In genomic region chr4:141900421-141900820, GRCm38 (mm10) we compare ENCODE assay signal across 11 mouse cellular contexts. TPM values are rescaled to one million over a fixed set of nuclear protein-coding genes. Genes with fewer than 3 reads are reported as not detected.
DNase-seq lines count a peak whose midpoint lies in the region; ATAC-seq lines count a peak whose summit lies in the region.
"Had no signal": no experiment of that assay in that cellular context is flagged by ENCODE, and none has a peak within 500 bp of the region (broad histone marks: within the 10 kb centered on the region; RNA-seq: fewer than 3 reads in every experiment).

No protein-coding gene starts in this region.

- peak overlapping the region; percentile 31; the same call in 1 of the 2 replicates for H3K27ac ChIP-seq in kidney, embryonic 16.5 days (ENCODE audit: low read length)
- H3K27ac ChIP-seq in forebrain, embryonic 15.5 days (replicated peaks) = peak overlapping the region; percentile 88
- peak overlapping the region; percentile 23; the same call in 1 of the 2 replicates for H3K27ac ChIP-seq in limb, embryonic 12.5 days
- peak overlapping the region; percentile 67 for H3K27ac ChIP-seq in neural tube, embryonic 14.5 days (ENCODE audit: low read depth, low read length)
- H3K27ac ChIP-seq: liver, embryonic 13.5 days had no signal

- H3K4me1 ChIP-seq in kidney, embryonic 16.5 days (ENCODE audit: insufficient read depth, low read length) = peaks cover 12% of the 10 kb centered on the region; the same call in 1 of the 2 replicates
- H3K4me1 ChIP-seq in forebrain, embryonic 15.5 days = peaks cover 61% of the 10 kb centered on the region
- peaks cover 17% of the 10 kb centered on the region for H3K4me1 ChIP-seq in limb, embryonic 12.5 days (replicated peaks)
- H3K4me1 ChIP-seq in neural tube, embryonic 14.5 days (ENCODE audit: control insufficient read depth, insufficient read depth, low read length) = peaks cover 10% of the 10 kb centered on the region

- ATAC-seq in kidney, embryonic 16.5 days (ENCODE audit: low FRiP score, low TSS enrichment) = no peak
- no peak; the same call in 1 of the 2 replicates for ATAC-seq in forebrain, embryonic 15.5 days (replicated peaks)
- no peak for ATAC-seq in limb, embryonic 12.5 days (ENCODE audit: insufficient number of reproducible peaks, insufficient read depth, low FRiP score, low TSS enrichment, low read depth)
- no peak for ATAC-seq in neural tube, embryonic 14.5 days (ENCODE audit: low read depth)
- ATAC-seq in frontal cortex, adult (ENCODE audit: low TSS enrichment) = no peak

- 70% methylated on average over 11 of the region's 11 CpGs for WGBS in kidney, embryonic 16.5 days
- WGBS in forebrain, embryonic 15.5 days = 36% methylated on average over 11 of the region's 11 CpGs
- 71% methylated on average over 11 of the region's 11 CpGs for WGBS in limb, embryonic 12.5 days
- WGBS in neural tube, embryonic 14.5 days = 56% methylated on average over 11 of the region's 11 CpGs

- no peak for DNase-seq in kidney, adult 8-10 months
- no peak for DNase-seq in ovary, adult 18-20 months (ENCODE audit: low spot score)
- DNase-seq in frontal cortex, postnatal 10 days (ENCODE audit: low spot score in 2 of 2) = no peak
- DNase-seq: cerebellum, adult 9-10 months; liver, embryonic 13.5 days had no signal

- H3K27me3 ChIP-seq in kidney, embryonic 16.5 days (ENCODE audit: insufficient read depth, low read length) = no peaks in the 10 kb centered on the region
- no peaks in the 10 kb centered on the region for H3K27me3 ChIP-seq in forebrain, embryonic 15.5 days
- no peaks in the 10 kb centered on the region; the same call in 1 of the 2 replicates for H3K27me3 ChIP-seq in limb, embryonic 12.5 days
- no peaks in the 10 kb centered on the region for H3K27me3 ChIP-seq in neural tube, embryonic 14.5 days (ENCODE audit: control insufficient read depth, insufficient read depth, low read length)
- H3K27me3 ChIP-seq: embryonic facial prominence, embryonic 13.5 days had no signal

- no peak overlapping the region for H3K4me2 ChIP-seq in kidney, embryonic 16.5 days (replicated peaks; ENCODE audit: low read depth, low read length)
- no peak overlapping the region for H3K4me2 ChIP-seq in forebrain, embryonic 15.5 days (replicated peaks)
- H3K4me2 ChIP-seq in limb, embryonic 12.5 days = no peak overlapping the region
- H3K4me2 ChIP-seq in neural tube, embryonic 14.5 days (ENCODE audit: low read depth, low read length) = no peak overlapping the region
- H3K4me2 ChIP-seq: embryonic facial prominence, embryonic 13.5 days; liver, embryonic 13.5 days had no signal

- H3K9me3 ChIP-seq in kidney, embryonic 16.5 days (ENCODE audit: low read length) = no peaks in the 10 kb centered on the region
- no peaks in the 10 kb centered on the region for H3K9me3 ChIP-seq in forebrain, embryonic 15.5 days
- H3K9me3 ChIP-seq in limb, embryonic 12.5 days = no peaks in the 10 kb centered on the region
- H3K9me3 ChIP-seq in neural tube, embryonic 14.5 days (ENCODE audit: control insufficient read depth, low read length) = no peaks in the 10 kb centered on the region
- H3K9me3 ChIP-seq: embryonic facial prominence, embryonic 13.5 days; liver, embryonic 13.5 days had no signal

- H3K4me3 ChIP-seq in kidney, embryonic 16.5 days (ENCODE audit: low read length) = no peak overlapping the region
- no peak overlapping the region for H3K4me3 ChIP-seq in forebrain, embryonic 15.5 days
- H3K4me3 ChIP-seq in limb, embryonic 12.5 days (replicated peaks) = no peak overlapping the region
- no peak overlapping the region for H3K4me3 ChIP-seq in neural tube, embryonic 14.5 days (ENCODE audit: low read depth, low read length)
- H3K4me3 ChIP-seq: embryonic facial prominence, embryonic 13.5 days; liver, embryonic 13.5 days had no signal

- H3K36me3 ChIP-seq in kidney, embryonic 16.5 days (ENCODE audit: insufficient read depth, low read length) = no peaks in the 10 kb centered on the region
- no peaks in the 10 kb centered on the region for H3K36me3 ChIP-seq in forebrain, embryonic 15.5 days
- H3K36me3 ChIP-seq in limb, embryonic 12.5 days = no peaks in the 10 kb centered on the region
- no peaks in the 10 kb centered on the region for H3K36me3 ChIP-seq in neural tube, embryonic 14.5 days (ENCODE audit: control insufficient read depth, insufficient read depth, low read length)
- H3K36me3 ChIP-seq: embryonic facial prominence, embryonic 13.5 days; liver, embryonic 13.5 days had no signal

- no peak overlapping the region for H3K9ac ChIP-seq in kidney, embryonic 16.5 days (replicated peaks; ENCODE audit: low read length)
- no peak overlapping the region for H3K9ac ChIP-seq in forebrain, embryonic 15.5 days (replicated peaks)
- H3K9ac ChIP-seq in limb, embryonic 12.5 days (replicated peaks) = no peak overlapping the region
- no peak overlapping the region for H3K9ac ChIP-seq in neural tube, embryonic 14.5 days (replicated peaks; ENCODE audit: low read depth, low read length)
- H3K9ac ChIP-seq: embryonic facial prominence, embryonic 13.5 days; liver, embryonic 13.5 days had no signal

RNA-seq across cellular contexts. Expression of gene Efhd2, which starts 25.7 kb away (rescaled TPM):
- polyA plus RNA-seq in kidney, embryonic 16.5 days (2015; fragmentation: Nextera tagmentation; extraction: Ambion mirVana) = 58.5 and 62.4 TPM in 2 replicates
- polyA plus RNA-seq in forebrain, embryonic 15.5 days (2015; fragmentation: Nextera tagmentation; extraction: Ambion mirVana) = 82.8 and 84.3 TPM in 2 replicates
- polyA plus RNA-seq in limb, embryonic 12.5 days (2016; fragmentation: Nextera tagmentation; extraction: Ambion mirVana) = 48.4 and 48.7 TPM in 2 replicates
- 33.2 and 36.3 TPM in 2 replicates for polyA plus RNA-seq in neural tube, embryonic 14.5 days (2014; fragmentation: Nextera tagmentation; extraction: Ambion mirVana)

RNA-seq across cellular contexts. Expression of gene Ctrc, which starts 54.3 kb away (rescaled TPM):
- not detected in 2 replicates for polyA plus RNA-seq in kidney, embryonic 16.5 days (2015; fragmentation: Nextera tagmentation; extraction: Ambion mirVana)
- polyA plus RNA-seq in forebrain, embryonic 15.5 days (2015; fragmentation: Nextera tagmentation; extraction: Ambion mirVana) = not detected in 2 replicates
- polyA plus RNA-seq in limb, embryonic 12.5 days (2016; fragmentation: Nextera tagmentation; extraction: Ambion mirVana) = not detected in 2 replicates
- polyA plus RNA-seq in neural tube, embryonic 14.5 days (2014; fragmentation: Nextera tagmentation; extraction: Ambion mirVana) = not detected in 2 replicates
- polyA plus RNA-seq: embryonic facial prominence, embryonic 13.5 days; liver, embryonic 13.5 days had no signal

Comparison
In these comparisons a context has a peak if more than half of its experiments do, and no peak if none do; other contexts are left out.
1. H3K27ac ChIP-seq: peak in every context shown above with its lines; median percentile 88 in forebrain, embryonic 15.5 days; 67 in neural tube, embryonic 14.5 days; 31 in kidney, embryonic 16.5 days; 23 in limb, embryonic 12.5 days.